Mouse (Mus musculus) G1E (cell line): ENCODE measurements around the gene Ptpn14. TPM values are rescaled to one million over a fixed set of nuclear protein-coding genes. Genes with fewer than 3 reads are reported as not detected.

ENCODE experiments used
- ATAC-seq: 2 replicates; pipeline ENCODE4 v1.8.0; 2016; ENCODE audit warnings: mild to moderate bottlenecking; ENCODE audit not compliant: insufficient number of reproducible peaks, poor library complexity, low FRiP score, severe bottlenecking; ENCODE audit errors: extremely low read depth
- DNase-seq: peaks from one replicate; pipeline ENCODE4 v3.0.0; 2012; ENCODE audit warnings: low spot score
- H3K27me3 ChIP-seq: 2 replicates; pipeline ENCODE4 v1.6.1; 2012; ENCODE audit warnings: mild to moderate bottlenecking, low read length, inconsistent platforms; ENCODE audit not compliant: insufficient read depth
- H3K36me3 ChIP-seq: replicated peaks from 2 replicates; pipeline ENCODE3; 2012; ENCODE audit warnings: mild to moderate bottlenecking, inconsistent platforms
- H3K4me1 ChIP-seq: 2 replicates; pipeline ENCODE4 v1.6.1; 2012; ENCODE audit warnings: low read depth, low read length, inconsistent platforms, mixed read lengths; ENCODE audit not compliant: insufficient read depth
- H3K4me3 ChIP-seq: 2 replicates; pipeline ENCODE4 v1.5.1; 2012; ENCODE audit warnings: low read depth, mild to moderate bottlenecking, inconsistent platforms, low read length, moderate library complexity, mixed read lengths
- H3K9me3 ChIP-seq: replicated peaks from 2 replicates; pipeline ENCODE4 v1.6.1; 2012; ENCODE audit warnings: inconsistent platforms
- CTCF ChIP-seq: IDR thresholded peaks from 2 replicates; pipeline ENCODE4 v1.5.1; 2012; ENCODE audit warnings: low read depth, low read length, inconsistent platforms, mixed read lengths
- GATA1 ChIP-seq: IDR thresholded peaks from 2 replicates; pipeline ENCODE4 v1.6.1; 2012; ENCODE audit warnings: borderline replicate concordance, low read length, inconsistent platforms, mixed read lengths
- GATA2 ChIP-seq: IDR thresholded peaks from 2 replicates; pipeline ENCODE4 v1.6.1; 2012; ENCODE audit warnings: low read depth, low read length, inconsistent platforms, borderline replicate concordance
- POLR2AphosphoS5 ChIP-seq: IDR thresholded peaks from 2 replicates; pipeline ENCODE4 v1.6.1; 2012; ENCODE audit warnings: low read depth, low read length, inconsistent platforms; ENCODE audit not compliant: insufficient replicate concordance
- TAL1 ChIP-seq: conservative IDR thresholded peaks from 2 replicates; pipeline ENCODE4 v1.6.1; 2012; ENCODE audit warnings: low read depth, low read length, inconsistent platforms, mixed read lengths
- polyA plus RNA-seq: library from polyadenylated mRNA; stranded (reverse); fragments of >175 nt; gene quantifications from 2 replicates; pipeline ENCODE4 v1.2.3, GENCODE M21; 2012
- total RNA-seq, 2 experiments: library from RNA; stranded (forward) in 1 of 2; stranded (reverse) in 1 of 2; fragments of 200-1000 nt in 1 of 2; fragments of >200 nt in 1 of 2; fragmentation: Nextera tagmentation in 1 of 2; gene quantifications; 2 replicates each; pipeline ENCODE4 v1.2.3; 2014 to 2017

Gene Ptpn14
- total and polyA plus RNA-seq, 3 experiments = 0.11 TPM; not detected in 2

GRCm38 (mm10) chr1:189784503-189784902 lies 56.4 kb downstream of the Ptpn14 start:
- no peak overlapping the region for H3K4me3 ChIP-seq
- TF ChIP-seq GATA2 (no peak), CTCF (no peak), TAL1 (no peak)
- no peaks in the 10 kb centered on the region for H3K36me3 ChIP-seq
- H3K4me1 ChIP-seq = no peaks in the 10 kb centered on the region
- no peaks in the 10 kb centered on the region for H3K27me3 ChIP-seq
- no peak for ATAC-seq
- peaks cover 83% of the 10 kb centered on the region for H3K9me3 ChIP-seq
- DNase-seq = no peak

GRCm38 (mm10) chr1:189786707-189787485 lies 58.8 kb downstream of the Ptpn14 start:
- ATAC-seq (no peak), DNase-seq (no peak)
- no peaks in the 10 kb centered on the region for H3K4me1 ChIP-seq
- peaks cover 87% of the 10 kb centered on the region for H3K9me3 ChIP-seq
- 0 out of 2 replicates have a peak overlapping the region, but pooled peaks have one; percentile 13 for H3K4me3 ChIP-seq
- TF ChIP-seq GATA1 (no peak), CTCF (no peak), POLR2AphosphoS5 (no peak), TAL1 (no peak), GATA2 (no peak)
- no peaks in the 10 kb centered on the region for H3K27me3 ChIP-seq
- H3K36me3 ChIP-seq = no peaks in the 10 kb centered on the region

GRCm38 (mm10) chr1:189789545-189789944 lies 61.5 kb downstream of the Ptpn14 start:
- no peaks in the 10 kb centered on the region for H3K4me1 ChIP-seq
- ATAC-seq (no peak), DNase-seq (no peak)
- TF ChIP-seq POLR2AphosphoS5 = no peak
- no peak for TF ChIP-seq CTCF
- no peak for TF ChIP-seq TAL1
- TF ChIP-seq GATA1 = no peak
- TF ChIP-seq GATA2 = no peak
- no peak overlapping the region for H3K4me3 ChIP-seq
- no peaks in the 10 kb centered on the region for H3K27me3 ChIP-seq
- H3K9me3 ChIP-seq = peaks cover 88% of the 10 kb centered on the region
- no peaks in the 10 kb centered on the region for H3K36me3 ChIP-seq

- Histone ChIP-seq H3K4me3 (no peak overlapping the region), H3K36me3 (no peaks in the 10 kb centered on the region), H3K9me3 (peaks cover 87% of the 10 kb centered on the region), H3K27me3 (no peaks in the 10 kb centered on the region), H3K4me1 (no peaks in the 10 kb centered on the region)
- DNase-seq (no peak), ATAC-seq (no peak)
- TF ChIP-seq CTCF = no peak
- no peak for TF ChIP-seq POLR2AphosphoS5
- no peak for TF ChIP-seq GATA1
- no peak for TF ChIP-seq GATA2
- no peak for TF ChIP-seq TAL1
These were observed 62.6 kb downstream of the Ptpn14 start for GRCm38 (mm10) chr1:189790666-189791065.

GRCm38 (mm10) chr1:189791534-189792217 lies 63.6 kb downstream of the Ptpn14 start:
- H3K4me3 ChIP-seq = no peak overlapping the region
- no peaks in the 10 kb centered on the region for H3K27me3 ChIP-seq
- H3K4me1 ChIP-seq = no peaks in the 10 kb centered on the region
- no peaks in the 10 kb centered on the region for H3K36me3 ChIP-seq
- TF ChIP-seq TAL1 = no peak
- no peak for TF ChIP-seq POLR2AphosphoS5
- TF ChIP-seq GATA2 = no peak
- TF ChIP-seq GATA1 = no peak
- TF ChIP-seq CTCF = no peak
- no peak for ATAC-seq
- peaks cover 88% of the 10 kb centered on the region for H3K9me3 ChIP-seq
- DNase-seq = no peak

- H3K4me3 ChIP-seq = no peak overlapping the region
These were observed 64.6 kb downstream of the Ptpn14 start for GRCm38 (mm10) chr1:189792560-189793195.

More at GRCm38 (mm10) chr1:189792560-189793195, 64.6 kb downstream of the Ptpn14 start:
- no peaks in the 10 kb centered on the region for H3K27me3 ChIP-seq
- H3K4me1 ChIP-seq = no peaks in the 10 kb centered on the region
- H3K36me3 ChIP-seq = no peaks in the 10 kb centered on the region
- DNase-seq (no peak), ATAC-seq (no peak)
- H3K9me3 ChIP-seq = peaks cover 87% of the 10 kb centered on the region
- TF ChIP-seq POLR2AphosphoS5 (no peak), TAL1 (no peak), CTCF (no peak), GATA1 (no peak), GATA2 (no peak)
